9 mouse cellular contexts compared by ENCODE assay signal in the genomic region with DNA sequence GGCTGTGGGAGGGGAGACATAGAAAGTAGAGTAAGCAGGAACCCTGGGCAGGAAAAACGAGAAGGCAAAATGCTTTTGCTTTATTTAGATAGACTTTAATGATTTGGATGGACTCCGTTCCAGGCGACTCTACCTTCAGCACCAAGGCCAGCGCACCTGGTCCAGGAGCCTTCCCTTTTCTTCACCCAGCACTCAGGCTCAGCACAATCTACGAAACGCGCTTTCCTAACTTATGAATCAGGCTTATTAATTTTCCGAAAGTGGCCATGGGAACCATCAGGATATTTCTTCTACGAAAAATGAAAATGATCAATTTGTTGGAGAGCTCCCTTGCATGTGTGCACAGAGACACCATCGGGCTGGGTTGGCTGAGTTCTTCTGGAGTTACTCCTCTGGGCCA. TPM values are rescaled to one million over a fixed set of nuclear protein-coding genes. Genes with fewer than 3 reads are reported as not detected.
DNase-seq lines count a peak whose midpoint lies in the region; ATAC-seq and TF ChIP-seq lines count a peak whose summit lies in the region.
"Had no signal": no experiment of that assay in that cellular context is flagged by ENCODE, and none has a peak within 500 bp of the region (broad histone marks: within the 10 kb centered on the region; RNA-seq: fewer than 3 reads in every experiment).

No protein-coding gene starts in this region.

- no peak overlapping the region for H3K9ac ChIP-seq in forebrain, embryonic 16.5 days (replicated peaks; ENCODE audit: low read depth, low read length)
- no peak overlapping the region for H3K9ac ChIP-seq in kidney, embryonic 16.5 days (replicated peaks; ENCODE audit: low read length)

- ATAC-seq in forebrain, embryonic 16.5 days: no peak
- peak; percentile 59; the same call in 1 of the 2 replicates for ATAC-seq in kidney, embryonic 16.5 days (ENCODE audit: low FRiP score, low TSS enrichment)

- WGBS in forebrain, embryonic 10.5 days: 6% methylated on average over 10 of the region's 10 CpGs
- 3% methylated on average over 10 of the region's 10 CpGs for WGBS in forebrain, embryonic 16.5 days
- 9% methylated on average over 10 of the region's 10 CpGs for WGBS in thymus, adult 2 months
- 3% methylated on average over 10 of the region's 10 CpGs for WGBS in kidney, embryonic 16.5 days

- no peaks in the 10 kb centered on the region for H3K9me3 ChIP-seq in forebrain, embryonic 10.5 days
- H3K9me3 ChIP-seq in forebrain, embryonic 16.5 days (ENCODE audit: control insufficient read depth, low read length): no peaks in the 10 kb centered on the region
- H3K9me3 ChIP-seq in kidney, embryonic 16.5 days (ENCODE audit: low read length): no peaks in the 10 kb centered on the region

- H3K36me3 ChIP-seq in forebrain, embryonic 10.5 days (replicated peaks): no peaks in the 10 kb centered on the region
- no peaks in the 10 kb centered on the region for H3K36me3 ChIP-seq in forebrain, embryonic 16.5 days (ENCODE audit: control insufficient read depth, insufficient read depth)
- no peaks in the 10 kb centered on the region for H3K36me3 ChIP-seq in thymus, adult 2 months (ENCODE audit: control insufficient read depth, insufficient read depth, low read length)
- H3K36me3 ChIP-seq in kidney, embryonic 16.5 days (ENCODE audit: insufficient read depth, low read length): no peaks in the 10 kb centered on the region
- H3K36me3 ChIP-seq in splenic B cell, adult 2 months (ENCODE audit: control insufficient read depth, insufficient read depth, low read length, poor library complexity, severe bottlenecking): no peaks in the 10 kb centered on the region

- peaks cover 99% of the 10 kb centered on the region for H3K27me3 ChIP-seq in forebrain, embryonic 10.5 days (ENCODE audit: poor library complexity, severe bottlenecking)
- peaks cover 61% of the 10 kb centered on the region for H3K27me3 ChIP-seq in forebrain, embryonic 16.5 days (replicated peaks; ENCODE audit: control insufficient read depth, insufficient read depth, low read length)
- H3K27me3 ChIP-seq in thymus, adult 2 months (ENCODE audit: control insufficient read depth, insufficient read depth, low read length): peaks cover 5% of the 10 kb centered on the region; the same call in 1 of the 2 replicates
- peaks cover 80% of the 10 kb centered on the region for H3K27me3 ChIP-seq in kidney, embryonic 16.5 days (ENCODE audit: insufficient read depth, low read length)
- H3K27me3 ChIP-seq in splenic B cell, adult 2 months (ENCODE audit: control insufficient read depth, insufficient read depth, low read length, poor library complexity, severe bottlenecking): no peaks in the 10 kb centered on the region

- DNase-seq in forebrain, embryonic 10.5 days (ENCODE audit: extremely low spot score, low spot score): peak; percentile 58
- peak; percentile 21 for DNase-seq in thymus, adult 2 months
- no peak for DNase-seq in thymus, adult 18-20 months
- peak; percentile 50 for DNase-seq in splenic B cell, adult 2 months (ENCODE audit: low read depth, low spot score)
- no peak for DNase-seq in MN1 (ENCODE audit: low spot score)
- DNase-seq in gastrocnemius, postnatal 14 days: no peak

- H3K27ac ChIP-seq in forebrain, embryonic 10.5 days: no peak overlapping the region
- no peak overlapping the region for H3K27ac ChIP-seq in forebrain, embryonic 16.5 days (ENCODE audit: low read length)
- H3K27ac ChIP-seq in thymus, adult 2 months (ENCODE audit: control insufficient read depth, insufficient read depth, low read length): no peak overlapping the region
- H3K27ac ChIP-seq in kidney, embryonic 16.5 days (ENCODE audit: low read length): no peak overlapping the region

- H3K4me3 ChIP-seq in forebrain, embryonic 10.5 days: no peak overlapping the region
- H3K4me3 ChIP-seq in forebrain, embryonic 16.5 days (replicated peaks; ENCODE audit: low read length): no peak overlapping the region
- H3K4me3 ChIP-seq in thymus, adult 2 months (ENCODE audit: control insufficient read depth, insufficient read depth, low read length): no peak overlapping the region
- no peak overlapping the region for H3K4me3 ChIP-seq in kidney, embryonic 16.5 days (ENCODE audit: low read length)
- H3K4me3 ChIP-seq: erythroblast, embryonic 14.5 days had no signal

- TF ChIP-seq POLR2A in thymus, adult 2 months (IDR thresholded peaks at IDR 0.05; ENCODE audit: control insufficient read depth, extremely low read depth, insufficient read depth, low read length, poor library complexity): no peak

- no peak for TF ChIP-seq CTCF in thymus, adult 2 months (IDR thresholded peaks at IDR 0.05; ENCODE audit: borderline replicate concordance, control insufficient read depth, extremely low read depth, insufficient read depth, low read length, poor library complexity)

- H3K4me1 ChIP-seq in forebrain, embryonic 10.5 days: peaks cover 19% of the 10 kb centered on the region
- H3K4me1 ChIP-seq in forebrain, embryonic 16.5 days (replicated peaks; ENCODE audit: control insufficient read depth, insufficient read depth, low read length): peaks cover 22% of the 10 kb centered on the region
- no peaks in the 10 kb centered on the region for H3K4me1 ChIP-seq in thymus, adult 2 months (replicated peaks; ENCODE audit: control insufficient read depth, insufficient read depth, low read length)
- no peaks in the 10 kb centered on the region for H3K4me1 ChIP-seq in kidney, embryonic 16.5 days (ENCODE audit: insufficient read depth, low read length)

- no peak overlapping the region for H3K4me2 ChIP-seq in forebrain, embryonic 16.5 days (ENCODE audit: low read length)
- H3K4me2 ChIP-seq in kidney, embryonic 16.5 days (replicated peaks; ENCODE audit: low read depth, low read length): no peak overlapping the region

- intact Hi-C loops in gastrocnemius, postnatal 14 days (cut with DNase I; ENCODE audit: low total_unique reads): no loop called here

RNA-seq across cellular contexts. Expression of a gene that starts 16.4 kb away (rescaled TPM):
- not detected in 2 replicates for polyA plus RNA-seq in forebrain, embryonic 10.5 days (2016; fragmentation: Nextera tagmentation; extraction: Ambion mirVana)
- polyA plus RNA-seq in forebrain, embryonic 16.5 days (2015; fragmentation: Nextera tagmentation; extraction: Ambion mirVana): not detected in 2 replicates
- 0.28 and 0.32 TPM in 2 replicates for polyA plus RNA-seq in thymus, adult 2 months (2012; rRNA removed)
- polyA plus RNA-seq in kidney, embryonic 16.5 days (2015; fragmentation: Nextera tagmentation; extraction: Ambion mirVana): not detected in 2 replicates
- not detected for total RNA-seq in gastrocnemius, postnatal 14 days (2021)
- polyA plus RNA-seq: erythroblast, embryonic 14.5 days had no signal

RNA-seq across cellular contexts. Expression of a gene that starts 57.8 kb away (rescaled TPM):
- 15.2 and 16.1 TPM in 2 replicates for polyA plus RNA-seq in forebrain, embryonic 10.5 days (2016; fragmentation: Nextera tagmentation; extraction: Ambion mirVana)
- polyA plus RNA-seq in forebrain, embryonic 16.5 days (2015; fragmentation: Nextera tagmentation; extraction: Ambion mirVana): 7.8 and 7.9 TPM in 2 replicates
- polyA plus RNA-seq in thymus, adult 2 months (2012; rRNA removed): 15.6 and 20.6 TPM in 2 replicates
- 35.1 and 36.5 TPM in 2 replicates for polyA plus RNA-seq in kidney, embryonic 16.5 days (2015; fragmentation: Nextera tagmentation; extraction: Ambion mirVana)
- 10 to 100 TPM in 1 of 2 experiments, 1 to 10 TPM in 1; 8.2 to 10.2 TPM for total RNA-seq in gastrocnemius, postnatal 14 days (2021)

Comparison
In these comparisons a context has a peak if more than half of its experiments do, and no peak if none do; other contexts are left out.
1. DNase-seq: peak in forebrain, embryonic 10.5 days (single experiment), thymus, adult 2 months (single experiment) and splenic B cell, adult 2 months (single experiment); none in thymus, adult 18-20 months (0 of 2), MN1 (single experiment) and gastrocnemius, postnatal 14 days (single experiment).